20 mouse cellular contexts compared by ENCODE assay signal in genomic region chr9:25048940-25049339, GRCm38 (mm10). TPM values are rescaled to one million over a fixed set of nuclear protein-coding genes. Genes with fewer than 3 reads are reported as not detected.
"Had no signal": no experiment of that assay in that cellular context is flagged by ENCODE, and none has a peak within 500 bp of the region (broad histone marks: within the 10 kb centered on the region; RNA-seq: fewer than 3 reads in every experiment).

No protein-coding gene starts in this region.

- H3K4me2 ChIP-seq: midbrain, embryonic 12.5 days had no signal

- H3K9ac ChIP-seq: intestine, embryonic 15.5 days; kidney, embryonic 15.5 days; liver, embryonic 15.5 days; midbrain, embryonic 12.5 days had no signal

- H3K4me3 ChIP-seq: intestine, embryonic 15.5 days; kidney, embryonic 15.5 days; limb, embryonic 10.5 days; liver, embryonic 15.5 days; midbrain, embryonic 12.5 days had no signal

- DNase-seq: kidney, adult 18-20 months; lung, postnatal 14 days; right cerebral cortex, adult 18-20 months; right cerebral cortex, postnatal 25 days; thymus, postnatal 4 days had no signal

- H3K27ac ChIP-seq: intestine, embryonic 15.5 days; limb, embryonic 10.5 days; liver, embryonic 15.5 days; midbrain, embryonic 12.5 days had no signal

- ATAC-seq: intestine, embryonic 15.5 days; midbrain, embryonic 16.5 days had no signal

- H3K27me3 ChIP-seq: intestine, embryonic 15.5 days; kidney, embryonic 15.5 days; liver, embryonic 15.5 days; midbrain, embryonic 12.5 days had no signal

- H3K36me3 ChIP-seq: intestine, embryonic 15.5 days; kidney, embryonic 15.5 days; limb, embryonic 10.5 days; liver, embryonic 15.5 days; midbrain, embryonic 12.5 days had no signal

- H3K4me1 ChIP-seq: liver, embryonic 15.5 days; midbrain, embryonic 12.5 days had no signal

- H3K9me3 ChIP-seq: intestine, embryonic 15.5 days; kidney, embryonic 15.5 days; limb, embryonic 10.5 days; liver, embryonic 15.5 days; midbrain, embryonic 12.5 days had no signal

RNA-seq across cellular contexts. Expression of gene Gm10181, which starts 40.3 kb away (rescaled TPM):
- total RNA-seq: layer of hippocampus, adult 8-10 months; layer of hippocampus, postnatal 14 days; left cerebral cortex, adult 18-20 months; left cerebral cortex, postnatal 14 days had no signal
- polyA plus RNA-seq: intestine, embryonic 15.5 days; kidney, embryonic 15.5 days; large intestine, adult 2 months; limb, embryonic 10.5 days; limb, embryonic 14.5 days; liver, embryonic 15.5 days; midbrain, embryonic 12.5 days; midbrain, embryonic 16.5 days; neural tube, embryonic 14.5 days; small intestine, adult 2 months; stomach, embryonic 16.5 days had no signal
